Mouse (Mus musculus): ENCODE data around the gene Dnajc14. TPM values are rescaled to one million over a fixed set of nuclear protein-coding genes. Genes with fewer than 3 reads are reported as not detected.

Gene Dnajc14
- 25.8 and 36.9 TPM in 2 replicates for polyA plus RNA-seq (2014; fragmentation: Nextera tagmentation; extraction: Ambion mirVana)

- Histone ChIP-seq H3K27ac (ENCODE audit: low read depth, low read length) (peak within 1 kb of the TSS; percentile 98), H3K27me3 (ENCODE audit: control insufficient read depth, insufficient read depth, low read length) (no peaks in the 10 kb centered on the region), H3K9me3 (ENCODE audit: control insufficient read depth, low read length) (no peaks in the 10 kb centered on the region), H3K36me3 (ENCODE audit: control insufficient read depth, insufficient read depth, low read length) (peaks cover 23% of the 10 kb centered on the region; the same call in 1 of the 2 replicates), H3K4me2 (replicated peaks; ENCODE audit: low read depth, low read length) (peak within 1 kb of the TSS; percentile 72), H3K4me1 (ENCODE audit: control insufficient read depth, insufficient read depth, low read length) (peaks cover 35% of the 10 kb centered on the region), H3K9ac (ENCODE audit: low read depth, low read length) (peak within 1 kb of the TSS; percentile 83), H3K4me3 (ENCODE audit: low read length) (peak within 1 kb of the TSS; percentile 85)
- WGBS, result 0% methylated on average over 14 of the region's 14 CpGs
- peak; percentile 10; the same call in 1 of the 2 replicates for ATAC-seq (ENCODE audit: low FRiP score, low TSS enrichment)
Measured at GRCm38 (mm10) chr10:128803771-128804270, at the start of gene Dnajc14. Gene Dnajc14 (plus strand): TSS chr10:128804062.

GRCm38 (mm10) chr10:128772895-128773294 lies 31.0 kb upstream of the Dnajc14 start:
- Histone ChIP-seq H3K36me3 (ENCODE audit: control insufficient read depth, insufficient read depth, low read length) (no peaks in the 10 kb centered on the region), H3K9me3 (ENCODE audit: control insufficient read depth, low read length) (no peaks in the 10 kb centered on the region), H3K9ac (ENCODE audit: low read depth, low read length) (no peak overlapping the region), H3K4me3 (ENCODE audit: low read length) (no peak overlapping the region), H3K27me3 (ENCODE audit: control insufficient read depth, insufficient read depth, low read length) (no peaks in the 10 kb centered on the region), H3K27ac (ENCODE audit: low read depth, low read length) (no peak overlapping the region), H3K4me1 (ENCODE audit: control insufficient read depth, insufficient read depth, low read length) (no peaks in the 10 kb centered on the region), H3K4me2 (replicated peaks; ENCODE audit: low read depth, low read length) (no peak overlapping the region)
- WGBS, result 83% methylated on average over 2 of the region's 2 CpGs
- 0 out of 2 replicates have a peak, but pooled peaks have one; percentile 16 for ATAC-seq (ENCODE audit: low FRiP score, low TSS enrichment)

- WGBS, result 27% methylated on average over 5 of the region's 5 CpGs
- H3K9ac ChIP-seq (ENCODE audit: low read depth, low read length), result no peak overlapping the region
Measured at GRCm38 (mm10) chr10:128773685-128774084, 30.2 kb upstream of the Dnajc14 start.

GRCm38 (mm10) chr10:128778441-128778840 lies 25.4 kb upstream of the Dnajc14 start:
- Histone ChIP-seq H3K27me3 (ENCODE audit: control insufficient read depth, insufficient read depth, low read length) (no peaks in the 10 kb centered on the region), H3K4me1 (ENCODE audit: control insufficient read depth, insufficient read depth, low read length) (no peaks in the 10 kb centered on the region; the same call in 1 of the 2 replicates), H3K9me3 (ENCODE audit: control insufficient read depth, low read length) (no peaks in the 10 kb centered on the region), H3K27ac (ENCODE audit: low read depth, low read length) (peak overlapping the region; percentile 32; the same call in 1 of the 2 replicates), H3K4me3 (ENCODE audit: low read length) (no peak overlapping the region), H3K4me2 (replicated peaks; ENCODE audit: low read depth, low read length) (no peak overlapping the region), H3K9ac (ENCODE audit: low read depth, low read length) (no peak overlapping the region), H3K36me3 (ENCODE audit: control insufficient read depth, insufficient read depth, low read length) (no peaks in the 10 kb centered on the region)
- no peak for ATAC-seq (ENCODE audit: low FRiP score, low TSS enrichment)
- WGBS, result 93% methylated on average over 2 of the region's 2 CpGs

More at GRCm38 (mm10) chr10:128773685-128774084, 30.2 kb upstream of the Dnajc14 start:
- Histone ChIP-seq H3K4me2 (replicated peaks; ENCODE audit: low read depth, low read length) (no peak overlapping the region), H3K27ac (ENCODE audit: low read depth, low read length) (no peak overlapping the region), H3K27me3 (ENCODE audit: control insufficient read depth, insufficient read depth, low read length) (no peaks in the 10 kb centered on the region), H3K4me1 (ENCODE audit: control insufficient read depth, insufficient read depth, low read length) (no peaks in the 10 kb centered on the region; the same call in 1 of the 2 replicates), H3K36me3 (ENCODE audit: control insufficient read depth, insufficient read depth, low read length) (no peaks in the 10 kb centered on the region), H3K4me3 (ENCODE audit: low read length) (no peak overlapping the region), H3K9me3 (ENCODE audit: control insufficient read depth, low read length) (no peaks in the 10 kb centered on the region)
- no peak for ATAC-seq (ENCODE audit: low FRiP score, low TSS enrichment)

GRCm38 (mm10) chr10:128779011-128779795 lies 24.7 kb upstream of the Dnajc14 start:
- ATAC-seq (ENCODE audit: low FRiP score, low TSS enrichment), result peak; percentile 94
- no peak overlapping the region for H3K9ac ChIP-seq (ENCODE audit: low read depth, low read length)
- H3K4me3 ChIP-seq (ENCODE audit: low read length), result no peak overlapping the region
- H3K4me2 ChIP-seq (replicated peaks; ENCODE audit: low read depth, low read length), result no peak overlapping the region
- peaks cover 3% of the 10 kb centered on the region; the same call in 1 of the 2 replicates for H3K9me3 ChIP-seq (ENCODE audit: control insufficient read depth, low read length)
- peak overlapping the region; percentile 32 for H3K27ac ChIP-seq (ENCODE audit: low read depth, low read length)
- 35% methylated on average over 8 of the region's 8 CpGs for WGBS
- no peaks in the 10 kb centered on the region; the same call in 1 of the 2 replicates for H3K4me1 ChIP-seq (ENCODE audit: control insufficient read depth, insufficient read depth, low read length)
- H3K27me3 ChIP-seq (ENCODE audit: control insufficient read depth, insufficient read depth, low read length), result no peaks in the 10 kb centered on the region
- H3K36me3 ChIP-seq (ENCODE audit: control insufficient read depth, insufficient read depth, low read length), result no peaks in the 10 kb centered on the region

GRCm38 (mm10) chr10:128780200-128780599 lies 23.7 kb upstream of the Dnajc14 start:
- H3K9me3 ChIP-seq (ENCODE audit: control insufficient read depth, low read length), result peaks cover 6% of the 10 kb centered on the region; the same call in 1 of the 2 replicates
- no peaks in the 10 kb centered on the region for H3K36me3 ChIP-seq (ENCODE audit: control insufficient read depth, insufficient read depth, low read length)
- H3K27ac ChIP-seq (ENCODE audit: low read depth, low read length), result no peak overlapping the region
- no peak overlapping the region for H3K4me3 ChIP-seq (ENCODE audit: low read length)
- H3K4me2 ChIP-seq (replicated peaks; ENCODE audit: low read depth, low read length), result no peak overlapping the region
- WGBS, result 82% methylated on average over 1 of the region's 1 CpGs
- H3K4me1 ChIP-seq (ENCODE audit: control insufficient read depth, insufficient read depth, low read length), result no peaks in the 10 kb centered on the region; the same call in 1 of the 2 replicates
- H3K9ac ChIP-seq (ENCODE audit: low read depth, low read length), result no peak overlapping the region
- H3K27me3 ChIP-seq (ENCODE audit: control insufficient read depth, insufficient read depth, low read length), result no peaks in the 10 kb centered on the region
- no peak for ATAC-seq (ENCODE audit: low FRiP score, low TSS enrichment)

GRCm38 (mm10) chr10:128790398-128791124 lies 13.3 kb upstream of the Dnajc14 start, which contains the start of gene Mmp19:
Gene Mmp19 (plus strand): TSS chr10:128790910.
- 75% methylated on average over 7 of the region's 7 CpGs for WGBS
- Histone ChIP-seq H3K27ac (ENCODE audit: low read depth, low read length) (no peak within 1 kb of the TSS), H3K27me3 (ENCODE audit: control insufficient read depth, insufficient read depth, low read length) (no peaks in the 10 kb centered on the region), H3K4me1 (ENCODE audit: control insufficient read depth, insufficient read depth, low read length) (no peaks in the 10 kb centered on the region), H3K9me3 (ENCODE audit: control insufficient read depth, low read length) (no peaks in the 10 kb centered on the region), H3K4me2 (replicated peaks; ENCODE audit: low read depth, low read length) (no peak within 1 kb of the TSS), H3K9ac (ENCODE audit: low read depth, low read length) (no peak within 1 kb of the TSS), H3K4me3 (ENCODE audit: low read length) (no peak within 1 kb of the TSS), H3K36me3 (ENCODE audit: control insufficient read depth, insufficient read depth, low read length) (no peaks in the 10 kb centered on the region)
- no peak for ATAC-seq (ENCODE audit: low FRiP score, low TSS enrichment)

- no peaks in the 10 kb centered on the region for H3K36me3 ChIP-seq (ENCODE audit: control insufficient read depth, insufficient read depth, low read length)
- H3K4me2 ChIP-seq (replicated peaks; ENCODE audit: low read depth, low read length), result no peak overlapping the region
- ATAC-seq (ENCODE audit: low FRiP score, low TSS enrichment), result no peak
- no peak overlapping the region for H3K9ac ChIP-seq (ENCODE audit: low read depth, low read length)
- H3K9me3 ChIP-seq (ENCODE audit: control insufficient read depth, low read length), result no peaks in the 10 kb centered on the region
- H3K27ac ChIP-seq (ENCODE audit: low read depth, low read length), result no peak overlapping the region
- no peak overlapping the region for H3K4me3 ChIP-seq (ENCODE audit: low read length)
- H3K4me1 ChIP-seq (ENCODE audit: control insufficient read depth, insufficient read depth, low read length), result no peaks in the 10 kb centered on the region
- H3K27me3 ChIP-seq (ENCODE audit: control insufficient read depth, insufficient read depth, low read length), result no peaks in the 10 kb centered on the region
Measured at GRCm38 (mm10) chr10:128792041-128792440, 11.8 kb upstream of the Dnajc14 start.

All from kidney, embryonic 14.5 days (tissue).